In genomic region chr15:78926021-78926919, GRCm38 (mm10) we compare ENCODE assay signal across 8 mouse cellular contexts. TPM values are rescaled to one million over a fixed set of nuclear protein-coding genes. Genes with fewer than 3 reads are reported as not detected.
A peak's percentile ranks its signal among the peaks of the same experiment; 100 is the strongest.
DNase-seq lines count a peak whose midpoint lies in the region; ATAC-seq lines count a peak whose summit lies in the region.

Gene Lgals1 (plus strand): TSS chr15:78926725.

- peak within 1 kb of the TSS; percentile 56 for H3K4me3 ChIP-seq in intestine, embryonic 16.5 days (ENCODE audit: low read length)
- H3K4me3 ChIP-seq in limb, embryonic 11.5 days (ENCODE audit: low read depth, low read length) = peak within 1 kb of the TSS; percentile 28
- peak within 1 kb of the TSS; percentile 30 for H3K4me3 ChIP-seq in midbrain, embryonic 12.5 days

- H3K36me3 ChIP-seq in intestine, embryonic 16.5 days (ENCODE audit: control insufficient read depth, insufficient read depth, low read length) = peaks cover 8% of the 10 kb centered on the region; the same call in 1 of the 2 replicates
- peaks cover 5% of the 10 kb centered on the region; the same call in 1 of the 2 replicates for H3K36me3 ChIP-seq in limb, embryonic 11.5 days (ENCODE audit: control insufficient read depth, insufficient read depth, low read length)
- no peaks in the 10 kb centered on the region for H3K36me3 ChIP-seq in midbrain, embryonic 12.5 days

- H3K27me3 ChIP-seq in intestine, embryonic 16.5 days (replicated peaks; ENCODE audit: control insufficient read depth, insufficient read depth, low read length) = no peaks in the 10 kb centered on the region
- H3K27me3 ChIP-seq in limb, embryonic 11.5 days (ENCODE audit: control insufficient read depth, insufficient read depth, low read length) = no peaks in the 10 kb centered on the region
- H3K27me3 ChIP-seq in midbrain, embryonic 12.5 days = peaks cover 28% of the 10 kb centered on the region

- WGBS in intestine, embryonic 16.5 days = 5% methylated on average over 20 of the region's 20 CpGs
- WGBS in limb, embryonic 11.5 days = 7% methylated on average over 20 of the region's 20 CpGs
- whole genome bisulfite sequencing in midbrain, embryonic 12.5 days = 6% methylated on average over 20 of the region's 20 CpGs

- H3K4me2 ChIP-seq in intestine, embryonic 16.5 days (ENCODE audit: low read depth, low read length) = peak within 1 kb of the TSS; percentile 88
- H3K4me2 ChIP-seq in limb, embryonic 11.5 days (ENCODE audit: low read depth, severe bottlenecking) = peak within 1 kb of the TSS; percentile 63
- H3K4me2 ChIP-seq in midbrain, embryonic 12.5 days (replicated peaks) = peak within 1 kb of the TSS; percentile 54

- H3K9me3 ChIP-seq in intestine, embryonic 16.5 days (ENCODE audit: control insufficient read depth, low read length) = no peaks in the 10 kb centered on the region
- H3K9me3 ChIP-seq in limb, embryonic 11.5 days (ENCODE audit: control insufficient read depth, low read length) = no peaks in the 10 kb centered on the region
- H3K9me3 ChIP-seq in midbrain, embryonic 12.5 days = no peaks in the 10 kb centered on the region

- peaks cover 29% of the 10 kb centered on the region for H3K4me1 ChIP-seq in intestine, embryonic 16.5 days (ENCODE audit: control insufficient read depth, insufficient read depth, low read length)
- peaks cover 18% of the 10 kb centered on the region for H3K4me1 ChIP-seq in limb, embryonic 11.5 days (ENCODE audit: control insufficient read depth, insufficient read depth, low read length)
- peaks cover 36% of the 10 kb centered on the region for H3K4me1 ChIP-seq in midbrain, embryonic 12.5 days

- ATAC-seq in granulocyte monocyte progenitor cell, adult 5-6 weeks (replicated peaks; ENCODE audit: poor library complexity, severe bottlenecking) = peak; percentile 47
- ATAC-seq in intestine, embryonic 16.5 days = peak; percentile 80
- peak; percentile 78 for ATAC-seq in limb, embryonic 11.5 days (ENCODE audit: insufficient number of reproducible peaks, low FRiP score, low TSS enrichment, low read depth)
- 0 out of 2 replicates have a peak, but pooled peaks have one; percentile 35 for ATAC-seq in midbrain, embryonic 12.5 days (ENCODE audit: low FRiP score, low read depth)

- H3K9ac ChIP-seq in intestine, embryonic 16.5 days (ENCODE audit: low read depth, low read length) = peak within 1 kb of the TSS; percentile 73
- peak within 1 kb of the TSS; percentile 47 for H3K9ac ChIP-seq in limb, embryonic 11.5 days (ENCODE audit: low read length)
- H3K9ac ChIP-seq in midbrain, embryonic 12.5 days (replicated peaks) = no peak within 1 kb of the TSS; the same call in 1 of the 2 replicates

- peak within 1 kb of the TSS; percentile 94 for H3K27ac ChIP-seq in intestine, embryonic 16.5 days (ENCODE audit: low read length)
- peak within 1 kb of the TSS; percentile 83 for H3K27ac ChIP-seq in limb, embryonic 11.5 days (replicated peaks; ENCODE audit: low read depth, low read length)
- peak within 1 kb of the TSS; percentile 61 for H3K27ac ChIP-seq in midbrain, embryonic 12.5 days (replicated peaks)

- peak; percentile 52 to 54 for DNase-seq in spleen, adult 18-20 months
- no peak for DNase-seq in spleen, adult 12 weeks (ENCODE audit: low spot score)
- DNase-seq in embryo, embryonic 11.5 days (ENCODE audit: low read depth, low spot score) = peak; percentile 78
- DNase-seq in limb, embryonic 11.5 days (ENCODE audit: low spot score) = peak; percentile 92
- DNase-seq in spleen, postnatal 36 days (ENCODE audit: low spot score in 2 of 2) = peak; percentile 72 to 75

RNA-seq across cellular contexts. Expression of gene Lgals1, which starts in this region (rescaled TPM):
- 677 and 745 TPM in 2 replicates for total RNA-seq in granulocyte monocyte progenitor cell, adult 5-6 weeks (2014; fragmentation: Nextera tagmentation)
- total RNA-seq in granulocyte monocyte progenitor cell, adult 5-6 weeks (2017) = 746 and 991 TPM in 2 replicates
- 865 and 927 TPM in 2 replicates for polyA plus RNA-seq in intestine, embryonic 16.5 days (2015; fragmentation: Nextera tagmentation; extraction: Ambion mirVana)
- polyA plus RNA-seq in limb, embryonic 11.5 days (2014; fragmentation: Nextera tagmentation; extraction: Ambion mirVana) = 567 and 570 TPM in 2 replicates
- polyA plus RNA-seq in midbrain, embryonic 12.5 days (2016; fragmentation: Nextera tagmentation; extraction: Ambion mirVana) = 346 and 420 TPM in 2 replicates
